Comparison of ENCODE assay signal across 24 mouse cellular contexts in the genomic region with DNA sequence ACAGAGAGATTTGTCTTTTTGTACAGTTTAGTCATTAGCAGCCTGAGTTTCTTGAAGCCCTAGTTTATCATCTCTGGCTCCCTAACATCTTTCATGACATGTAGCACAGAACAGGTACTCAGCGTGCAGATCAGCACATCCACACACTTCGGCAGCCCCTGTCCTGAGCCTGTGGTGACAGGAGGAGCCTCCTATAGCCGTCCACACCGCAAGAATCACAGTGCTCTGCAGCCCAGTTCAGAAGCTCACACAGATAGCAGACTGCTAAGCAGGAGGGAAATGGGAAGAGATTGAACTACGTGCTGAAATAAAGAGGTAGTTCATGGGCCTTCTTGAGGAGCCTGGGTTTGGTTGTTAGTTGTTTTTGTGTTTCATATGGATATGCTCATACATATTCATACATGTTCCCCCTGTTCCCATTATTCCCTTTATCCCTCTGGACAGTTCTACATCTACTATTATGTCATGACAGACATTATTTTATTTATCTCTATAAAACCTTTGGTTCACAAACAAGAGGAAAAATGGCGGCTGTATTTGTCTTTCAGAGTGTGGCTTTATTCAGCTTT.
DNase-seq lines count a peak whose midpoint lies in the region; ATAC-seq and TF ChIP-seq lines count a peak whose summit lies in the region.
"Had no signal": no experiment of that assay in that cellular context is flagged by ENCODE, and none has a peak within 500 bp of the region (broad histone marks: within the 10 kb centered on the region; RNA-seq: fewer than 3 reads in every experiment).

No protein-coding gene starts in this region.

- no peaks in the 10 kb centered on the region for H3K36me3 ChIP-seq in forebrain, embryonic 13.5 days (ENCODE audit: poor library complexity, severe bottlenecking)
- H3K36me3 ChIP-seq in forebrain, embryonic 10.5 days (replicated peaks), result no peaks in the 10 kb centered on the region
- no peaks in the 10 kb centered on the region for H3K36me3 ChIP-seq in midbrain, embryonic 10.5 days
- no peaks in the 10 kb centered on the region for H3K36me3 ChIP-seq in midbrain, postnatal 0 days (ENCODE audit: insufficient read depth, low read length)
- no peaks in the 10 kb centered on the region for H3K36me3 ChIP-seq in midbrain, embryonic 12.5 days
- H3K36me3 ChIP-seq: embryonic facial prominence, embryonic 13.5 days; heart, embryonic 13.5 days; limb, embryonic 12.5 days; liver, embryonic 15.5 days; lung, embryonic 15.5 days had no signal

- DNase-seq in forebrain, embryonic 10.5 days (ENCODE audit: extremely low spot score, low spot score), result no peak
- DNase-seq in midbrain, embryonic 10.5 days (ENCODE audit: low spot score), result no peak
- DNase-seq in midbrain, postnatal 0 days (ENCODE audit: low spot score), result no peak
- DNase-seq in lung, postnatal 36 days, result no peak
- no peak for DNase-seq in right cerebral cortex, postnatal 36 days (ENCODE audit: low spot score in 2 of 2)
- DNase-seq: adrenal gland, postnatal 10 days; cerebellum, adult 11-12 months; cerebellum, adult 9-11 months; gastrocnemius, postnatal 10 days; heart, postnatal 10 days; kidney, adult 2 months; kidney, postnatal 36 days; thymus, adult 2 months; thymus, postnatal 36 days had no signal

- TF ChIP-seq CTCF in midbrain, postnatal 0 days (IDR thresholded peaks at IDR 0.05), result no peak

- H3K4me2 ChIP-seq in forebrain, embryonic 13.5 days, result no peak overlapping the region
- no peak overlapping the region for H3K4me2 ChIP-seq in midbrain, postnatal 0 days (ENCODE audit: low read depth, low read length, poor library complexity, severe bottlenecking)
- no peak overlapping the region for H3K4me2 ChIP-seq in midbrain, embryonic 12.5 days (replicated peaks)
- H3K4me2 ChIP-seq: embryonic facial prominence, embryonic 13.5 days; heart, embryonic 13.5 days; limb, embryonic 12.5 days; liver, embryonic 15.5 days; lung, embryonic 15.5 days had no signal

- H3K27me3 ChIP-seq in forebrain, embryonic 13.5 days, result no peaks in the 10 kb centered on the region
- no peaks in the 10 kb centered on the region for H3K27me3 ChIP-seq in forebrain, embryonic 10.5 days (ENCODE audit: poor library complexity, severe bottlenecking)
- no peaks in the 10 kb centered on the region for H3K27me3 ChIP-seq in midbrain, embryonic 10.5 days (ENCODE audit: low read depth, poor library complexity, severe bottlenecking)
- no peaks in the 10 kb centered on the region for H3K27me3 ChIP-seq in midbrain, postnatal 0 days (ENCODE audit: insufficient read depth, low read length)
- no peaks in the 10 kb centered on the region for H3K27me3 ChIP-seq in midbrain, embryonic 12.5 days
- H3K27me3 ChIP-seq: embryonic facial prominence, embryonic 13.5 days; heart, embryonic 13.5 days; limb, embryonic 12.5 days; liver, embryonic 15.5 days; lung, embryonic 15.5 days; Patski had no signal

- H3K9me3 ChIP-seq in forebrain, embryonic 13.5 days (replicated peaks), result no peaks in the 10 kb centered on the region
- no peaks in the 10 kb centered on the region for H3K9me3 ChIP-seq in forebrain, embryonic 10.5 days
- no peaks in the 10 kb centered on the region for H3K9me3 ChIP-seq in midbrain, embryonic 10.5 days (replicated peaks)
- H3K9me3 ChIP-seq in midbrain, postnatal 0 days (ENCODE audit: low read length), result no peaks in the 10 kb centered on the region
- no peaks in the 10 kb centered on the region for H3K9me3 ChIP-seq in midbrain, embryonic 12.5 days
- H3K9me3 ChIP-seq: embryonic facial prominence, embryonic 13.5 days; heart, embryonic 13.5 days; limb, embryonic 12.5 days; lung, embryonic 15.5 days had no signal

- H3K4me3 ChIP-seq in forebrain, embryonic 13.5 days, result no peak overlapping the region
- H3K4me3 ChIP-seq in forebrain, embryonic 10.5 days, result no peak overlapping the region
- H3K4me3 ChIP-seq in midbrain, embryonic 10.5 days, result no peak overlapping the region
- no peak overlapping the region for H3K4me3 ChIP-seq in midbrain, postnatal 0 days (ENCODE audit: low read depth, low read length)
- no peak overlapping the region for H3K4me3 ChIP-seq in midbrain, embryonic 12.5 days
- H3K4me3 ChIP-seq: embryonic facial prominence, embryonic 13.5 days; heart, embryonic 13.5 days; layer of hippocampus, adult 2 months; left cerebral cortex, adult 2 months; limb, embryonic 12.5 days; liver, embryonic 15.5 days; lung, embryonic 15.5 days had no signal

- H3K4me1 ChIP-seq in forebrain, embryonic 13.5 days, result peaks cover 16% of the 10 kb centered on the region
- peaks cover 15% of the 10 kb centered on the region for H3K4me1 ChIP-seq in forebrain, embryonic 10.5 days
- peaks cover 13% of the 10 kb centered on the region for H3K4me1 ChIP-seq in midbrain, embryonic 10.5 days
- H3K4me1 ChIP-seq in midbrain, postnatal 0 days (ENCODE audit: insufficient read depth, low read length), result no peaks in the 10 kb centered on the region
- H3K4me1 ChIP-seq in midbrain, embryonic 12.5 days, result peaks cover 13% of the 10 kb centered on the region
- H3K4me1 ChIP-seq: embryonic facial prominence, embryonic 13.5 days; heart, embryonic 13.5 days; limb, embryonic 12.5 days; liver, embryonic 15.5 days had no signal

- 50% methylated on average over 6 of the region's 6 CpGs for WGBS in forebrain, embryonic 13.5 days
- WGBS in forebrain, embryonic 10.5 days, result 82% methylated on average over 6 of the region's 6 CpGs
- 83% methylated on average over 6 of the region's 6 CpGs for WGBS in midbrain, embryonic 10.5 days
- WGBS in midbrain, postnatal 0 days, result 33% methylated on average over 6 of the region's 6 CpGs
- WGBS in midbrain, embryonic 12.5 days, result 63% methylated on average over 6 of the region's 6 CpGs

- H3K27ac ChIP-seq in forebrain, embryonic 13.5 days, result no peak overlapping the region
- no peak overlapping the region for H3K27ac ChIP-seq in forebrain, embryonic 10.5 days
- H3K27ac ChIP-seq in midbrain, embryonic 10.5 days (replicated peaks), result 0 out of 2 replicates have a peak overlapping the region, but pooled peaks have one; percentile 5
- no peak overlapping the region for H3K27ac ChIP-seq in midbrain, postnatal 0 days (ENCODE audit: low read depth, low read length)
- H3K27ac ChIP-seq in midbrain, embryonic 12.5 days (replicated peaks), result peak overlapping the region; percentile 46
- H3K27ac ChIP-seq: embryonic facial prominence, embryonic 13.5 days; heart, embryonic 13.5 days; layer of hippocampus, adult 2 months; left cerebral cortex, adult 2 months; limb, embryonic 12.5 days; liver, embryonic 15.5 days; lung, embryonic 15.5 days had no signal

- ATAC-seq in forebrain, embryonic 13.5 days, result peak; percentile 48
- ATAC-seq in midbrain, postnatal 0 days (ENCODE audit: low FRiP score), result no peak
- ATAC-seq in midbrain, embryonic 12.5 days (ENCODE audit: low FRiP score, low read depth), result peak; percentile 77
- ATAC-seq: Patski had no signal

- no peak overlapping the region for H3K9ac ChIP-seq in forebrain, embryonic 13.5 days
- H3K9ac ChIP-seq in midbrain, postnatal 0 days (replicated peaks; ENCODE audit: low read length, poor library complexity, severe bottlenecking), result no peak overlapping the region
- H3K9ac ChIP-seq in midbrain, embryonic 12.5 days (replicated peaks), result no peak overlapping the region
- H3K9ac ChIP-seq: embryonic facial prominence, embryonic 13.5 days; heart, embryonic 13.5 days; limb, embryonic 12.5 days; liver, embryonic 15.5 days; lung, embryonic 15.5 days had no signal

Comparison
In these comparisons a context has a peak if more than half of its experiments do, and no peak if none do; other contexts are left out.
1. H3K27ac ChIP-seq: peak in midbrain, embryonic 10.5 days (single experiment) and midbrain, embryonic 12.5 days (single experiment); none in forebrain, embryonic 13.5 days (single experiment), forebrain, embryonic 10.5 days (single experiment) and midbrain, postnatal 0 days (single experiment).